Mouse (Mus musculus): Measurements from ENCODE around the gene Tat.

GRCm38 (mm10) chr8:110039216-110039615 lies 49.0 kb downstream of the Tat start:
- TF ChIP-seq CTCF (IDR thresholded peaks at IDR 0.05; ENCODE audit: control insufficient read depth, insufficient read depth, insufficient read length) (no peak), MYOG (IDR thresholded peaks at IDR 0.05; ENCODE audit: control insufficient read depth, extremely low read depth, insufficient read length) (no peak)
